Mouse (Mus musculus) bone marrow, adult 2 months (tissue): ENCODE measurements at regions not wholly inside any gene's neighbourhood (a gene's known extent, or its start where the extent isn't known, plus 50 kb on each side); places are given as distances from the start of the nearest gene placed in this dataset.

Source experiments
- H3K27ac ChIP-seq: fragments of 200-500 bp; 2 replicates; pipeline ENCODE4 v1.5.1; 2012; ENCODE audit warnings: low read depth, mild to moderate bottlenecking, control low read depth, inconsistent platforms, low read length; ENCODE audit not compliant: control insufficient read depth, poor library complexity, insufficient read depth
- H3K4me1 ChIP-seq: fragments of 200-500 bp; 2 replicates; pipeline ENCODE4 v1.6.1; 2011; ENCODE audit warnings: low read length; ENCODE audit not compliant: control insufficient read depth, insufficient read depth
- H3K4me3 ChIP-seq: fragments of 200-500 bp; replicated peaks from 2 replicates; pipeline ENCODE3; 2011; ENCODE audit warnings: mild to moderate bottlenecking, low read depth, low read length, control low read depth; ENCODE audit not compliant: control insufficient read depth
- CTCF ChIP-seq: fragments of 200-500 bp; IDR thresholded peaks from 2 replicates; pipeline ENCODE4 v1.5.1; 2011; ENCODE audit warnings: low read length, control low read depth; ENCODE audit not compliant: control insufficient read depth, insufficient read depth
- POLR2A ChIP-seq: fragments of 200-500 bp; IDR thresholded peaks from 2 replicates; pipeline ENCODE4 v1.6.1; 2011; ENCODE audit warnings: low read depth, mild to moderate bottlenecking, control low read depth, low read length, borderline replicate concordance; ENCODE audit not compliant: control insufficient read depth
- WGBS: fragments of 180-500 bp; shearing (Covaris S2); methylation state at CpG from one replicate; pipeline ENCODE4 v1.1.7; 2018; 5-methylcytosine and 5-hydroxymethylcytosine counted together

- H3K4me1 ChIP-seq, result no peaks in the 10 kb centered on the region
- TF ChIP-seq POLR2A (no peak), CTCF (no peak)
- WGBS, result 72% methylated on average over 5 of the region's 5 CpGs
- H3K4me3 ChIP-seq, result no peak overlapping the region
- no peak overlapping the region for H3K27ac ChIP-seq
Observed at GRCm38 (mm10) chr8:91913971-91914370, 112.1 kb upstream of the Irx3 start.

GRCm38 (mm10) chr8:91913121-91913520 is 111.3 kb upstream of the Irx3 start:
- H3K4me3 ChIP-seq, result no peak overlapping the region
- 47% methylated on average over 6 of the region's 6 CpGs for WGBS
- TF ChIP-seq POLR2A (no peak), CTCF (no peak)
- no peaks in the 10 kb centered on the region for H3K4me1 ChIP-seq
- H3K27ac ChIP-seq, result no peak overlapping the region

- Histone ChIP-seq H3K4me1 (no peaks in the 10 kb centered on the region), H3K27ac (no peak overlapping the region), H3K4me3 (no peak overlapping the region)
- 68% methylated on average over 14 of the region's 14 CpGs for WGBS
- no peak for TF ChIP-seq POLR2A
- TF ChIP-seq CTCF, result no peak
Observed at GRCm38 (mm10) chr8:91909637-91910383, 107.9 kb upstream of the Irx3 start.

- H3K27ac ChIP-seq, result no peak overlapping the region
- H3K4me1 ChIP-seq, result no peaks in the 10 kb centered on the region
- whole genome bisulfite sequencing, result 78% methylated on average over 9 of the region's 9 CpGs
- no peak for TF ChIP-seq CTCF
- H3K4me3 ChIP-seq, result no peak overlapping the region
Observed at GRCm38 (mm10) chr8:91908731-91909353, 107.0 kb upstream of the Irx3 start.

- no peaks in the 10 kb centered on the region for H3K4me1 ChIP-seq
- no peak overlapping the region for H3K27ac ChIP-seq
- 77% methylated on average over 8 of the region's 8 CpGs for WGBS
- TF ChIP-seq CTCF, result no peak
- no peak overlapping the region for H3K4me3 ChIP-seq
Observed at GRCm38 (mm10) chr8:91907178-91907577, 105.3 kb upstream of the Irx3 start.

- H3K27ac ChIP-seq, result no peak overlapping the region
- H3K4me1 ChIP-seq, result no peaks in the 10 kb centered on the region
- no peak overlapping the region for H3K4me3 ChIP-seq
- TF ChIP-seq POLR2A (peak; percentile 9; the same call in 1 of the 2 replicates), CTCF (no peak)
- WGBS, result 81% methylated on average over 10 of the region's 10 CpGs
Observed at GRCm38 (mm10) chr8:91901525-91902281, 99.8 kb upstream of the Irx3 start.

GRCm38 (mm10) chr8:91899747-91900146 is 97.9 kb upstream of the Irx3 start:
- no peak for TF ChIP-seq POLR2A
- TF ChIP-seq CTCF, result no peak
- no peaks in the 10 kb centered on the region for H3K4me1 ChIP-seq
- H3K4me3 ChIP-seq, result no peak overlapping the region
- WGBS, result 71% methylated on average over 7 of the region's 7 CpGs
- no peak overlapping the region for H3K27ac ChIP-seq

- Histone ChIP-seq H3K27ac (no peak overlapping the region), H3K4me1 (no peaks in the 10 kb centered on the region), H3K4me3 (no peak overlapping the region)
- TF ChIP-seq CTCF (no peak), POLR2A (no peak)
- 25% methylated on average over 7 of the region's 7 CpGs for WGBS
Observed at GRCm38 (mm10) chr8:91897381-91897780, 95.5 kb upstream of the Irx3 start.

GRCm38 (mm10) chr8:91895987-91896386 is 94.1 kb upstream of the Irx3 start:
- TF ChIP-seq CTCF (no peak), POLR2A (no peak)
- H3K4me1 ChIP-seq, result no peaks in the 10 kb centered on the region
- H3K27ac ChIP-seq, result no peak overlapping the region
- 59% methylated on average over 6 of the region's 6 CpGs for WGBS
- H3K4me3 ChIP-seq, result no peak overlapping the region
